Mouse (Mus musculus) ES-Bruce4 (cell line): ENCODE data around the gene Tmem246.

Source experiments
- EP300 ChIP-seq: IDR thresholded peaks from 2 replicates; pipeline ENCODE4 v1.6.1; 2011; ENCODE audit warnings: low read depth, low read length; ENCODE audit not compliant: insufficient read depth
- POLR2A ChIP-seq: IDR thresholded peaks from one replicate; pipeline ENCODE4 v1.8.1; 2011; ENCODE audit warnings: low read length; ENCODE audit not compliant: insufficient read depth

- no peak for TF ChIP-seq EP300
- no peak for TF ChIP-seq POLR2A
These were observed 31.3 kb upstream of the Tmem246 start for GRCm38 (mm10) chr4:49628941-49629340.
